Mouse (Mus musculus) cerebellum, postnatal 25 days (tissue): ENCODE measurements around the gene Olig3.

ENCODE experiments used
- DNase-seq, 2 experiments: peaks; one replicate each; pipeline ENCODE4 v3.0.0; 2021; ENCODE audit warnings: mixed read lengths in 2 of 2

Gene Olig3

DNA sequence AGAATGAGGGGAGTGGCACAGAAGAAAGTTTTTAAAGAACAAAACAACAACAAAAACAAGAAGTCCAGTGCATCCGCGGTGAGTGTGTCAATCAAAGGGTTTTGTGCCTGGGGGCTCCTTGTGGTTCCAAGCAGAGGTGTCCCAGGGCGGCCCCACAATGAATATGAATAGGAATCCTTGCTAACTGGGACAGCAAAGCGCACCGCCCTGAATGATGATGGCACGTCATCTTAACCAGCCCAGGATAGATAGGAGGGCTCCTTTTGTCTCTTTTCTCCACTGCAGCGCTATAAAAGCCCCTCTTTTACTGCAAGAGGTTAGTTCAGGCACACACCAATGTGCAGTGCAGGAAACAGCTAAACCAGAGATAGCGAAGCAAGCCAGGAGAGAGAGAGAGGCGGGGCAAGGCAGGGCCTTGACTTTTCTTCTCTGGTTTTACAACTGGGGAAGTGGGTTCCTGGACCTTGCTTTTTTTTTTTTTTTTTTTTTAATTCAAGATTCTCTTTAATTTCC is at the start of gene Olig3:
TSS of gene Olig3 (plus strand) at position 463 of the 513 bp plus-strand sequence.
- DNase-seq: no peak

DNA sequence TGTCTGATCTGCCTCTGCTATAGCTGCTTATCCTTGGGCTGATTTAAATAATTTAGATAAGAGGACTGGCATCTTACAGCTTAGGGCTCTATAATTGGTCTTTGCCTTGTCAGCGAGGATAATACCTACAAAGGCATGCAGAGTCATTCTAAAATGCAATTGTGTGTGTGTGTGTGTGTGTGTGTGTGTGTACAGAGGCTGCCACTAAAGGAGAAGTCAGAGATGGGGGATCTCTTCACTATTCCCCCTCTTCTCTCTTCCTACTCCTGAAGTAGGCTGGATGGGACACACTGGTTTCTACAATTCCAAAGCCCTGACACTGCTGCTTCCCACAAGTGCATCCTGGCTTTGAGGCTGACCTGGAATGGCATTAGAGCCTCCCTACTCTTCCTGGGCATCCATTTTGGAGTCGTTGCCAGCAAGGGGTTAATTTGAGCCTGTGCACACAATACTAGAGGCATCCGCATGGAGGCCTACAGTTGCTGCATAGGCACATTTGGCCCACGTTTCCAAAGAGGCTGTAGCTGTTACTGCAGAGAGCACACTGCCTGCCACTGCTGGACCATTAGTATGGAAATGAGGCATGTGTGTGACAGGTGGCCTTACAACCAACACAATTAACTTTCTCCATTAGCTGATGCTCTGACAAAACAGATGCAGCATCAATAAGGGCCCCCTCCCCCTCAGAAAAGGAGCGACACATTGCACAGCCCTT is 46.5 kb upstream of the Olig3 start:
- DNase-seq: no peak

DNA sequence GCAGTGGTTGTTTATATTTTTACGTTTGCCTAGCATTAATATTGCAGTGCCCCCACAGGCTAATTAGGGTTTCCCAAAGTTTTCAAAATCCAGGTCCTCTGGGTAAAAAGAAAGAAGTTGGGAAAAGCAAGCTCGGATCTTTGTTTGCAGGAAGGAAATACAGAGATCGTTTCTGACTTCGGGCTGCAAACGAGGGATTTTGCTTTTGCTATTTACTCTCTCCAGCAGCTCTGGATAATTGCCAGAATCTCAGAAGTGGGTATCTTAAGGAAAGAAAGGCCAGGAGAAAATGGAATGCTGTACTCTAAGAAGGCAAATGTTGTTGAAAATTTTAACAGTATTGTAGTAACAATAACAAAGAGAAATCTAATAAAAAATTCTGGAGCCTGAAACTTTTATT is 45.9 kb upstream of the Olig3 start:
- no peak for DNase-seq

DNA sequence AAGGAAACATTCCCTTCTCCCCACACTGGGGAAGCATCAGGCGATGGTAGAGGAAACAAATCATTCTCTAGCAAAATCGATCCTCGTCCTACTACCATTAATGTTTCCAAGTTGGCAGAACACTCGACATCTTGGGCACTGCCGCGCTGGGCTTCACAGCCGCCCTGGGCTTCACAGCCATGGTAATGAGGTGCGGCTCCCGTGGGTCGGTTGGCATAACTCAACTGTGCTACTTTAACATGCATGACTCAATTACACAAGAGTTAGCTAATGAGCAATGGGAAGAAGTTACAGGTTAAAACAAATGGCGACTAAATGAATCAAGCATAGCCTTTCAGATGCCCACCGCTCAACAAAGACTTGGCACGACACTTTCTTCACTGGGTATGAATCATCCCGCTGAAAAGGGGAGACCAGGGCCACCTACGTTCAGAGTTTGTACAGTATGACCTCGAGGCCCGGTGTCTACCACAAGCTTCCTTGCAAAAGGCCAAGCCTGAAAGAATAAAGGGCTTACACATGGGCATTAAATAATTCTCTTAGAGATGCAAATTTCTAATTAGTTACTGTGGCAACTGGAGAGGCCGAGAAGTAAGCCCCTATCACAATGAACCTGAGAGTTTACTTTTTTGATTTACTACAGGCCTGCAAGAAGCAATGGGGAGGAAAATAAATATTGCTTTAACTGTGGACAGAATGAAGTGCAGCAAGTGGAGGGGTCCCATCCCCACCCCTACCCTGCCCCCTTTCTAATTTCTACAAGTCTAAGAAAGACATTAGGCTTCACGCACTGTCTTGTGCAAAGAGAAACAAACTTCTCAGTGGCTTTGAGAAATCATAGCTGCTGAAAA is 38.1 kb upstream of the Olig3 start:
- no peak for DNase-seq

DNA sequence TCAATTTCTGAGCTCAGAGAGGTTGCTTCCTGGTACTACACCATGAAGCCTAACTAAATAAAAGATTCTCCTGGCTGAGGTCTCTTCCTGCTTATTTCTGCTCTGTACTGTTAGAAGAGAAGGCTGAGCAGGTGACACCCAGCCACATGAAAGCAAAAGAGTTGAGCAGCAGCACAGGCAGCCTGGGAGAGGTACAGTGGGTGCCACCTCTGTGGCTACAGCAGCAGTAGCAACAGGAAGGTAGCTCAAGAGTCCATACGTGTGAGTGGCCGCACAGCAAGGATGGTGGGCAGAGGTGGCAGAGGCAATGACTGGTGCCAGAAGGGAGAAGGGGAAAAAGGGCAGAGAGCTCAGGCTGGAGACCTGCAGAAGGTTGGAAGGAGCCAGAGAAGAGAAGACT is 34.6 kb upstream of the Olig3 start:
- no peak for DNase-seq

DNA sequence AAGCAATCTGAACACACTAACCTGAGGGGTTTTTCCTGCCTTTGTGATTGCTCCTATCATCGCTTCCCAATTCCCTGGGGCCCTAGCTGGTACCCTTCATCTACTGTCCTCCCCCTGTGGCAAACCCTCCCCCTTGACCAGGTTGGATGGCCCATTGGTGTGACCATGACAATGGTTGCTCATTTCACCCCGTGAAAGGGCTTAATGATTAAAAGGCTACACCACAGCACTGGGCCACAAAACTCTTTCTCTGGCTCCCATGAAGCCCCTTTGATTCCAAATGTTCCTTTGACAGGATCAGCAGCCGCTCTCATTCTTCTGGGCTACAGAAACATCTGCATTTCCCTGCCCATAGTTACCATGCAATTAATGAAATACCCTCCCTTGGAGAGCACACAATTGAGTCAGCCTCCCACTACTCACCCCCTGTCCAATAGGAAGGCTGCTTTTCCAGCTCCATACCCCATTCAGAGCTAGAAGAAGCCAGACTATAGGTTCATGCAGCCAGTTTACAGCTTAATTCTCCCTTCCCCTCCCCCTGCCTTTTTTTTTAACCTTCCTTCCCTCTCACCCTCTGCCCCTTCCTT is 27.0 kb upstream of the Olig3 start:
- no peak for DNase-seq

DNA sequence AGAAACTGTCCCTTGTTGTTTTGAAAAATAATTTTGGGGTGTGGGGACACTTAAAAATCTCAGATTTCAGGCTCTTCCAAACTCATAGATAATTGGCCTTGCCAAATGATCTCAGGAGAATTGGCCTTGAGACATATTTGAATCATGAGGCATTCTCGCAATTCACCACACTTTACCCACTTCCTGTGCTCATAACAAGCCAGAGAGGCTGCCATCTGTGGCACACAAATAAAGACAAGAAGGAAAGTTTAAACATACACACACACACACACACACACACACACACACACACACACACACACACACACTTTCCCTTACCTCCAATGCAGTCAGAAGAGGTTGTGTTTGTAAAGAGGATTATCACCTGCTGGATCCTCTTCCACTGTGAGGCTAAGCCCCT is 22.9 kb upstream of the Olig3 start:
- DNase-seq: no peak

DNA sequence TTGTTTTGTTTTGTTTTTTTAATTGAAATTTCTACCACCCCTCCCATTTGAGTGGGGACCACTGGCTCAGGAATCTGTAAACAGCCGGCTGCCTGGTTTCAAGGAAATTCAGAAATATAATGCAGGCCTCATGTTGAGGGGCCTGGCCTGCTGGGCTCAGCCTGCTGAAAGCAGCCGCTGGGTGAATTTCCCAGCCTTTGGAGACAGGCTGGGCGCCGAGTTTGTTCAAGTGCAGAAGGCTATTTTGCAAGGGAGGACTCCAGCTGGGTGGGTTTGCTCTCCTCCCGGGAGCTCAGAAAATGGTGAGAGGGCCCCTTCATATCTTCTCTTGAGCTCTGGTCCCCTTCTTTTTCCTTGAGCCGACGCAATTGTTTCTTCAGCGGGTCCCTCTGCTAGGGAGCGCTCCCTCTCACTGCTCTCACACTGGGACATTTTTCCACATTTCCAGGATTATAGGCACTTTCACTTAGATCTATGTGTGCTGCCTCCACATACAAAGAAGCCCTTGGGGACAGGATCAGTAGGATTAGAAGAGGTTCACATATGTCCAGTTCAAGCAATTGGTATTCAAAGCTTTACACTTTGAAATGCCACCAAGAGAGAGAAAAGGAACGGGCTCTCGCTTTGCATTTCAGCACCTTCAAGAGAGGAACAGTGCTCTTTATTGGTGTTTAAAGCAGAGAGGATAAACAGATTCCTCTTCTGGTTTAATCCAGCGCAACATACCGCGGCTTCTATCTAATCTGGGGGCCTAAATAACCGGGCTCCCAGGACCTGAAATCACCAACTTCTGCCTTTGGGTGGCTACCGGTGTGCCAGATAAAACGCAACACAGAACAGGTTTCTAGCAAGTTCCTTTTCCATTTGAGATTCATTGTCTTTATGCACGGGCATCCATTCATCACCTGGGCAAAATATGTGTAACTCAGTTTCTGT is 17.4 kb upstream of the Olig3 start:
- DNase-seq: no peak

DNA sequence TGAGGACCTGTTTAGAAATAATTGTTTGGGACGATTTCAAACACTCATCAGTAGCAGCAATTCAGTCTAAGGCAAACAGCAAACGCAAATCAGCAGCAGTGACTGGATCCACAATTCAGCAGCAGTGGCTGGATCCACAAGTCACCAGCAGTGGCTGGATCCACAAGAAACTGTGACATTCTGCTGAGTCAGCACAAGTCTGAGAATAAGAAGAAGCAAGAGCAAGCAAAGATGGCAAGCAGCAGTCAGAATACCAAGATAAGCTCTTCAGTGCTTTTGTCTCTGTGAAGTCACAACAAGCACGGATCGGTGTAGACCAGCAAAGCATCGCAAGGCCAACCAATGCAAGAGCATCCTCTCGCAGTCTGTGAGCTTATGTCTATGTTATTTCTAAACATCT is 12.3 kb upstream of the Olig3 start:
- DNase-seq: no peak

DNA sequence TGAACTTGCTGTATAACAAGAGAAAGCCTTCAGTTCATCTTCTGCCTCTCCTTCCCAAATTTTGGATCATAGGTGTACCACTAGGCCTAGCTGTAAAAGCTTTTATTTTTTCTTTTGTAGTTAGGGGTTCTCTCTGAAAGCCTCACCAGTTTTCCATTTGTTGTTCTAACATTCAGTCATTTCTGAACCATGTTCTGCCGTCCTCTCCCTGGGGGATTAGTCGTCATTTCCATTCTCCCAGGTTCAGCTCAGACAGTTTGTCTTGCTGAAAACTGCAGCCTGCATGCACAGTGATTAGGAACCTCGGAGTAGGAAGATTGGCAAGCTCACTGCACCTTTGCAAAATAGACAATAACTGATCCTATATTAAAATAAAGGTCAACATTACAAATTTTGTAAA is 7.0 kb upstream of the Olig3 start:
- no peak for DNase-seq

DNA sequence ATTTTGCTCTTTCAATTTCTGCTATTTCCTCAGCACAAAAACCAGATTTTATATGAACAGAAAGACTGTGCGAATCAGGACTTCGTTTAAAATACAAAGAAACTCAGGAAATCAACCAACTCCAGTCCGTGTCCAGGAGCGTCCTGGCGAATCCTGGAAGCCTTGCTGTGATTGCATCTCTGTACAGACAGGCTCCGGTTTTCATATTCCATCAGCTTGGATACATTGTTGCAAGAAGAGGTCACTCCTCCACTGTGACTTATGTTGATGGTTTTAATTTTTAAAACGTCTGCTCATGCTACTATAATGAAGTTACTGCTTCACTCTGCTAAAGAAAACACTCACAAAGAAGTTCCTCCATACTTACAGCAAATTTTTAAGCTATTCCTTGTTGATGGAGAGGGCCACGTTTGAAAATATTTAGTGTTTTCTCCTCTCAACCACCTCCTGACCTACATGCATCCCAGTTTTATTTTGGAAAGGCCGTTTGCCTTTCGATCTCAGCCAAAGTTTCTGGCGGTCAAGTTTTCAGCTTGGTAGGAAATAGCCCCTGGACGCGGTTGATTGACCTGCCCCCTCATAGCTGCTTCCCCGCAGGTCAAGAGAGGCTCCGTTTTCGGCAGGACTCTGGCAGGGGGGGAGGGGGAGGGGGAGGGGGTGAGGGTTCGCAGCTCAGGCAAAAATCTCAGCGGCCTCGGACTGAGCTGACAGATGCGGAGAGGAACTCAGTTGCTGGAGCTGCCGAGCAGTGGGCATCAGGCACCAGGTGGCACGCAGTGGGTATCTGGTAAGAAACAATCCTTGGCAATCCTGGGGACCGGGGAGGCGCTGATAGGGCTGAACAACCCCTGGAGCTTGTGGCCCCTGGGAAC is 4.1 kb upstream of the Olig3 start:
- DNase-seq: no peak

DNA sequence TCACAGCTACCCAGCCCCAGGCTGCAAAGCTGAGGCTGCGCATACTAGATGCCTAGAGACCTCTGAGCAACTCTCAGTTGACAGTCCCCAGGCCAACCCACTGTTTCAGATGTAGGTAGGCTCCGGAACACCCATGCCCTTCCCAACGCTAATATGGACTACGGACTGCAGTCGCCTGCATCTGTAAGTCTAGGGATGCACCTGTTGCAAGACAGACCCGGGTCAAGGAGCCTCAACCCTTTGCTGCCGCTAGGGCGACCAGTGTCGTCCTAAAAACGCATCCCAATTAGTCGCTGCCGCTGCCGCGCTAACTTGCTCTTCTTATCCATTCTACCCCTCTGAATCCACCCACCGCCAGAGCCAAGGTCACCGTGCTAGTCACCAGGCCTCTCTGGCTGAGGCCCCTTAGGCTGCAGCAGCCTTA is 3.4 kb upstream of the Olig3 start:
- DNase-seq: no peak

DNA sequence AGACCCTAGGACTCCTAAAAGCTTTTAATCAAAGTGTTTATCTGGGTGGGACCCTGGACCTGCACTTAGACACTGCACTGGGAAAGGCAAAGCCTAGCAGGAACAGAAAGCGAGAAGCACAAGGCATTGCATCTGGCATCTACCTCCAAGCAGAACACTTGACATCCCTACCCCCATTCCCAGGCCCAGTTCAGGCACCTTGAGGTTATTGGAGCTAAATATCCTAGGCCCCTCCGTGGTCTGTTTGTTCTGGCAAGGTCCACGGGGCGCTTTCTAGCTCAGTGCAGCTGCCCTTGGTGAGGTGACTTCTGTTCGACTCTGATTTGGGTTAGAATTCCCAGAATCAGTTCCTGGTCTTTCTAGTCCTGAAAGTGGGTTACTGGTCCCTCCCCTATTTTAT is 2.7 kb upstream of the Olig3 start:
- DNase-seq: no peak

DNA sequence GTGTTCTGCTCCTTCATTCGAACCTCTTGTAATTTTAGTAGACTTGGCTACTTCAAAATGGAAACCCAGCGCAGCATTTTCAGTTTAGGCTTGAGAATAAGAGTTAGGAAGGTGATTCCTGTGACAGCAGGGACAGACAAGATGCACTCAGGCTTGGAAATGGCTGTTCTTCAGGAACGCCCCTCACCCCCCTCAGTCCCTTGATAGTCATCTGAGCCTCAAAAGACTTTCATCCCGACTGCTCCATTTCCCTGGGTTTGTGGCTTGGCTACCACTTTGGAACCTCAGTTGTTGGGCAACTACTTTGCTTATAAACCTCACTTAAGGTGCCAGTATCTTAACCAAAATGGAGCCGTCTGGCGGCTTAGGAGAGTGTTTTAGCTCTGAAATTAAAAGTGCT is 2.2 kb upstream of the Olig3 start:
- no peak for DNase-seq

DNA sequence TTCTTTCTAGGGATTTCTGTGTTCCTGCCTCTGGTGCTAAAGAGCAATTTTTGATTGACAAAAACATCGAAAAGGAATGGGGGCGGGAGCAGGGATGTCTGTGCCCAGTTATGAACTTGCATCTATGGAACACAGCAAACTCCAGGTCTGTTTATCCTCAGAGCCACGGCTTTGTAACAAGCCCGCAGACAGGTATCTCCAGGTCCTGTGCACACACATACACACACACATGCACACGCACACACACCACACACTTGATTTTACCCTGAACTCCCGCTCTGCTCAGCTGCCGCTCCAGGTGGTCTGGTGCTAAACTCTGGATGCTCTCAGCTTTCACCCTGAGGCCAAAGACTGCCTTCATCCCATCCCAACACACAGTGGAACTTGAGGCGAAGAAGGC is 1.3 kb upstream of the Olig3 start:
- DNase-seq: no peak

DNA sequence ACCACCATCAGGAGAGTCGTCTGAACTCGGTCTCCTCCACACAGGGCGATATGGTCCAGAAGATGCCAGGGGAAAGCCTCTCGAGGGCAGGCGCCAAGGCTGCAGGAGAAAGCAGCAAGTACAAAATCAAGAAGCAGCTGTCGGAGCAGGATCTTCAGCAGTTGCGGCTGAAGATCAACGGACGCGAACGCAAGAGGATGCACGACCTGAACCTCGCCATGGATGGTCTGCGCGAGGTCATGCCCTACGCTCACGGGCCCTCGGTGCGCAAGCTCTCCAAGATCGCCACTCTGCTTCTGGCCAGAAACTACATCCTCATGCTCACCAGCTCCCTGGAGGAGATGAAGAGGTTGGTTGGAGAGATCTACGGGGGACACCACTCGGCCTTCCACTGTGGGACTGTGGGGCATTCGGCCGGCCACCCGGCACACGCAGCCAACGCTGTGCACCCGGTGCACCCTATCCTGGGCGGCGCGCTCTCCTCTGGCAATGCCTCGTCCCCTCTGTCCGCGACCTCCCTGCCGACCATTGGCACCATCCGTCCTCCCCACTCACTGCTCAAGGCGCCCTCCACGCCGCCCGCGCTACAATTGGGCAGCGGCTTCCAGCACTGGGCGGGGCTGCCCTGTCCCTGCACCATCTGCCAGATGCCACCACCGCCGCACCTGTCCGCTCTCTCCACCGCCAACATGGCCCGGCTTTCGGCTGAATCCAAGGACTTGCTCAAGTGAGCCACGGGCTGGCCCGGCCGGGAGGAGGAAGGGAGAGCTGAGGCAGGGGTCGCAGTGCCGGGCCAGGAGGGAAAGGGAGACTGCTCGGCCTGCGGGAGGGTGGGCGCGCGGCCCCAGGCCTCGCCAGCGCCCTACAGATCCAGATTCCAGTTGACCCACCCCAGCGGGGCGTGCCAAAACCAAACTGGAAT is 648 bp downstream of the Olig3 start:
- no peak for DNase-seq

DNA sequence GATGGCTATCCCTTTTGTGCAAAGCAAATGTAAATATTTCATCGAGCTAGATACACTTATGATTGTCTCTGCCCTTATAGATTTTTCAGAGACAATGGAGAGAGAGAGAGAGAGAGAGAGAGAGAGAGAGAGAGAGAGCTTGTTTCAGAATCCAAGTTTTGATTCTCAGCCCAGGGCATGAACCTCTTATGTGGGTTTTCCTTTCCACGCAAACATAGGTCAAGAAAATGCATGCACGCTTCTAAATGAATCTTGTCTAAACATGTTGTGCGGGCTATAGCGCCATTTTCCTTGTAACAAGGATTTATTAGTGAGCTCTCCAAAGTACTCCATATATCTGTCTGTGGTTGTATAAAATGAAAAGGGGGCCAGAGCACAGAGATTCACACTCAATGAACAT is 1.5 kb downstream of the Olig3 start:
- DNase-seq: no peak

DNA sequence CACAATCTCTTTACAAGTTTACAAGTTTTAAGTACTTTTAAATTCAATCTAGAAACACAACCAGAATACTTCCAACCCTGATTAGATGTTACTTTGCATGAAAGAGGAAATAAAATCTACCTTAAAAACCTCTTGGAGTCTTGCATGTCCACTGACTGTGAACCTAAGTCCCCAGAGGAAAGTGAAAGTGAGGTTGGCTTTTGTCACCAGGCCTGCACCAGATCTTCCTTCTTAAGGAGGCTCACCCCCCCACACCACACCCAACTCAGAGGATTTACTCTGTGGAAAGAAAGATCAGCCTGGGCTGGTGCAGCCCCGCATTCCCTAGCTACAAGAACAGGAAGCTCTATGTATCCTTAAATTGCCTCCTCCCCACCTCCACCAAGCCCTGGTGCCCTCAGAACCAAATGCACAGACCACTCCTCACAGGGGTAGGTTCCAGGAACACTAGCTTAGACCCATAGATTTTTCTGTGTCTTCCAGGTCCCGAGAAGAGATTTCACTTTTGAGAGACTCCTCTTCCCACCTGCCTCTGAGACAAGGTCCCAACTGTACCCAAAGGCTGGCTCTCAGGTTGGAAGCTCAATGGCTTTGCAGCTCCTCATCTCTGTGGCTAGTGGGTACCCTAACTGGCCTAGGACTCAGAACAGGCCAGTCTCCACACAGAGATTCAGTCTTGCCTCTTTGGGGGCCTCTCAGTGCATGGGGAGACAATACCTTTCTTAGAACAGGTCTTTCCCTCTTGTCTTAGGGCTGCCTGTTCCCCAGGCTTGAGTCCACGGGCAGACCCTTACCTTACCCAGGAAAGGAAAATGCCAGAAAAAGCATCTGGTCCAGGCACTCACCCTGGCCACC is 4.3 kb downstream of the Olig3 start:
- no peak for DNase-seq

DNA sequence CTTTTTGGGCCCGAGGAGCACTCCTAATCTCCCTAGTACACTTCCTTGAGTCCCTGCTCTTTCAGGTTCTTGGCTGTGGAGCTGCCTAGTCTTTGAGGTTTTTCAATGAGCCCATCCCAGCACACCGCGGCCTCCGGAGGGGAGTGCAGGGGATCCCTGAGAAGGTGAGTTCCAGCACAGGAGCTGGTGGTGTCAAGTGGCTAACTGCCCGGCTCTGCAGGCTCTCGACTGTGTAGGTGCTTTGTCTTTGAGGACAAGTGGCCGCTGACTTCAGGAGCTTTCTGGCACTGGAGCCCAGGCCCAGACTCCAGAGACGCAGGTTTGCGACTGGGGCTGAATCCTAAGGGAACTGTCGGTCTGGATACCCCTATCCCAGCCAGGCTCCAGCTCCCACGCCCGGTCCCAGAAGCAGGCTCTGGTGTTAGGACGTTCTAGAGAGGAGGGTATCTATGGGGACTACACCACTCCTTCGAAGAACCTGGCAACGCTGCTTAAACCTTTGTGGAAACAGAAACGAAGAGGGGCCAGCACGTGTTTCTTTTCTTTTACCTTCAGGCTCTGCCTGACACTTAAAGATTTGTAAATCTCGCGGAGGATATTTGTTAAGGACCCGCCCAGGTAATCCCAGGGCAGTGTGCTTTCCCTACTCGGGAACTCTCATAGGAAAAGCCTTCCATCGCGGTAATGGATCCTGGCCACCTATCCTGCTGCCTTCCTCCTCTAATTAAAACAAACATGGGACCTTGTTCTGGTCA is 5.4 kb downstream of the Olig3 start:
- no peak for DNase-seq
